Mouse (Mus musculus): ENCODE data around the gene Pik3ap1.
"Not testable (repeated sequence)": the region's sequence is repeated elsewhere in the genome, so short reads cannot be mapped to it uniquely, and the experiment has no call there.

Gene Pik3ap1

GRCm38 (mm10) chr19:41317315-41318095, 67.4 kb downstream of the Pik3ap1 start:
- H3K4me3 ChIP-seq (replicated peaks; ENCODE audit: low read length), result no peak overlapping the region
- TF ChIP-seq POU5F1 (IDR thresholded peaks at IDR 0.05; ENCODE audit: borderline replicate concordance, low read length) (no peak), NANOG (IDR thresholded peaks at IDR 0.05; ENCODE audit: borderline replicate concordance, low read length) (no peak), CTCF (conservative IDR thresholded peaks at IDR 0.05; ENCODE audit: low read length) (peak; percentile 56)
- H3K9me3 ChIP-seq (ENCODE audit: low read length), result no peaks in the 10 kb centered on the region
- H3K27me3 ChIP-seq (ENCODE audit: insufficient read depth, low read length), result peaks cover 25% of the 10 kb centered on the region
- no peaks in the 10 kb centered on the region; the same call in none of the 2 replicates for H3K4me1 ChIP-seq (replicated peaks; ENCODE audit: low read depth, low read length)
- H3K36me3 ChIP-seq (ENCODE audit: insufficient read depth, low read length), result no peaks in the 10 kb centered on the region

DNA sequence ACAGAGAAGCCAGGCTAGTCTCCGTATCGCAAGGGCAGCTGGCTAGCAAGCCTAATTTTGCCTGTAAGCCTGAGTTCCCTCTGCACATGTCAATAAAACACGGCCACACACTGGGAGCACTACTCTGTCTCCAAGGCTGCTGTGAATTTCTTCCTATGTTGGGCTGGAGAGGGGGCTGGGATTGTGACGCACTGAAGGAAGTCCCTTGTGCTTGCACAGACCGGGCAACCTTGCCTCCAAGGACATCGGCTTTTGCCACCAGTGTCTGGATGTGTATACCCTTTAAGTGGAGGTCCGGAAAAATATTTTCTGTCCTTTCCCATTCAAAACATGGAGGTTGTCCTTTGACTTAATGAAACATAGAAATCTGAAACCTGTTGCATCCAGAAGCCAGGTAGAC, 70.2 kb downstream of the Pik3ap1 start:
- H3K36me3 ChIP-seq (ENCODE audit: insufficient read depth, low read length), result no peaks in the 10 kb centered on the region
- no peaks in the 10 kb centered on the region for H3K9me3 ChIP-seq (ENCODE audit: low read length)
- no peak overlapping the region for H3K4me3 ChIP-seq (replicated peaks; ENCODE audit: low read length)
- peaks cover 7% of the 10 kb centered on the region; the same call in 1 of the 2 replicates for H3K4me1 ChIP-seq (replicated peaks; ENCODE audit: low read depth, low read length)
- H3K27me3 ChIP-seq (ENCODE audit: insufficient read depth, low read length), result peaks cover 22% of the 10 kb centered on the region
- TF ChIP-seq NANOG (IDR thresholded peaks at IDR 0.05; ENCODE audit: borderline replicate concordance, low read length), result no peak
- no peak for TF ChIP-seq CTCF (conservative IDR thresholded peaks at IDR 0.05; ENCODE audit: low read length)
- TF ChIP-seq POU5F1 (IDR thresholded peaks at IDR 0.05; ENCODE audit: borderline replicate concordance, low read length), result no peak

- TF ChIP-seq CTCF (conservative IDR thresholded peaks at IDR 0.05; ENCODE audit: low read length) (peak; percentile 79), NANOG (IDR thresholded peaks at IDR 0.05; ENCODE audit: borderline replicate concordance, low read length) (no peak)
- no peaks in the 10 kb centered on the region for H3K36me3 ChIP-seq (ENCODE audit: insufficient read depth, low read length)
- peaks cover 21% of the 10 kb centered on the region for H3K27me3 ChIP-seq (ENCODE audit: insufficient read depth, low read length)
- no peak overlapping the region for H3K4me3 ChIP-seq (replicated peaks; ENCODE audit: low read length)
- H3K4me1 ChIP-seq (replicated peaks; ENCODE audit: low read depth, low read length), result peaks cover 7% of the 10 kb centered on the region; the same call in 1 of the 2 replicates
- H3K9me3 ChIP-seq (ENCODE audit: low read length), result no peaks in the 10 kb centered on the region
Observed at GRCm38 (mm10) chr19:41313663-41314062, 71.2 kb downstream of the Pik3ap1 start.

- H3K36me3 ChIP-seq (ENCODE audit: insufficient read depth, low read length); H3K4me3 ChIP-seq (replicated peaks; ENCODE audit: low read length); H3K4me1 ChIP-seq (replicated peaks; ENCODE audit: low read depth, low read length); H3K9me3 ChIP-seq (ENCODE audit: low read length): not testable (repeated sequence)
- peaks cover 21% of the 10 kb centered on the region for H3K27me3 ChIP-seq (ENCODE audit: insufficient read depth, low read length)
Observed at GRCm38 (mm10) chr19:41312587-41312986, 72.3 kb downstream of the Pik3ap1 start.

DNA sequence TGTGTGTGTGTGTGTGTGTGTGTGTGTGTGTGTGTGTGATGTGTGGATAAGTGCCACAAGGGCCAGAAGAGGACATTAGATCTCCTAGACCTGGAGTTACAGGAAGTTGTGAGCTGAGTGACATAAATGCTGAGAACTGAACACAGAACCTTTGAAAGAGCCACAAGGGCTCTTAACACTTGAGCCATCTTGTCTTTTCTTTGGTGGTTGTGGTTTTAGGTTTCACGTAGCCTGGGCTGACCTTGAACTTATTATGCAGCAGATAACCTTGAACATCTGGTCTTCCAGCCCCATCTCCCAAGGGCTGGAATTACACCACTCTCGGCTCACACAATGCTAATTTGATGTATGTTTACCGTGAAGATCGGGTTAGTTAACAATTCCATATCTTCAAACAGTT, 72.9 kb downstream of the Pik3ap1 start:
- no peak overlapping the region for H3K4me3 ChIP-seq (replicated peaks; ENCODE audit: low read length)
- TF ChIP-seq CTCF (conservative IDR thresholded peaks at IDR 0.05; ENCODE audit: low read length) (no peak), NANOG (IDR thresholded peaks at IDR 0.05; ENCODE audit: borderline replicate concordance, low read length) (no peak), POU5F1 (IDR thresholded peaks at IDR 0.05; ENCODE audit: borderline replicate concordance, low read length) (no peak)
- no peaks in the 10 kb centered on the region for H3K36me3 ChIP-seq (ENCODE audit: insufficient read depth, low read length)
- H3K27me3 ChIP-seq (ENCODE audit: insufficient read depth, low read length), result peaks cover 21% of the 10 kb centered on the region
- peaks cover 7% of the 10 kb centered on the region; the same call in 1 of the 2 replicates for H3K4me1 ChIP-seq (replicated peaks; ENCODE audit: low read depth, low read length)
- no peaks in the 10 kb centered on the region for H3K9me3 ChIP-seq (ENCODE audit: low read length)

GRCm38 (mm10) chr19:41310971-41311703, 73.8 kb downstream of the Pik3ap1 start:
- no peaks in the 10 kb centered on the region for H3K36me3 ChIP-seq (ENCODE audit: insufficient read depth, low read length)
- peaks cover 16% of the 10 kb centered on the region for H3K27me3 ChIP-seq (ENCODE audit: insufficient read depth, low read length)
- no peak for TF ChIP-seq CTCF (conservative IDR thresholded peaks at IDR 0.05; ENCODE audit: low read length)
- TF ChIP-seq NANOG (IDR thresholded peaks at IDR 0.05; ENCODE audit: borderline replicate concordance, low read length), result no peak
- TF ChIP-seq POU5F1 (IDR thresholded peaks at IDR 0.05; ENCODE audit: borderline replicate concordance, low read length), result no peak
- peaks cover 7% of the 10 kb centered on the region; the same call in 1 of the 2 replicates for H3K4me1 ChIP-seq (replicated peaks; ENCODE audit: low read depth, low read length)
- no peak overlapping the region for H3K4me3 ChIP-seq (replicated peaks; ENCODE audit: low read length)
- H3K9me3 ChIP-seq (ENCODE audit: low read length), result no peaks in the 10 kb centered on the region

DNA sequence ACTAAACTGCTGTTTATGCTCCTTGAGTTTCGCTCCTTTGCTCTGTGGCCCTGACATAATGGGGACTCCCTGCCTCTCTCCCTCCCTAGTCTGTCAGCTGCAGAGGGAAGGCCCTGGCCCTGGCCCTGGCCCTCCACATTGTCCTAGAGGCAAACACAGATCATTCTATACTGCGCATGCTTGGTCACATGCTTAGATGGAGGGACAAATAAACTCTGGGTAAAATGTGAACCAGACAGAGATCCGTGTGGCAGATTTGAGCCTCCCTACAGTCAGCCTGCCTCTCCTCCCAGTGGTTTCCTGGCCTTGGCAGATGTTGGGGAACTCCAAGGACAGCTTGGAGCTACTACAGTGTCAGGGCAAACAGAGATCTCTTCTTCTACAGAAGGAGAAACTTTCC, 81.0 kb downstream of the Pik3ap1 start:
- no peaks in the 10 kb centered on the region for H3K9me3 ChIP-seq (ENCODE audit: low read length)
- no peak overlapping the region for H3K4me3 ChIP-seq (replicated peaks; ENCODE audit: low read length)
- H3K4me1 ChIP-seq (replicated peaks; ENCODE audit: low read depth, low read length), result no peaks in the 10 kb centered on the region
- H3K36me3 ChIP-seq (ENCODE audit: insufficient read depth, low read length), result no peaks in the 10 kb centered on the region
- TF ChIP-seq NANOG (IDR thresholded peaks at IDR 0.05; ENCODE audit: borderline replicate concordance, low read length) (no peak), POU5F1 (IDR thresholded peaks at IDR 0.05; ENCODE audit: borderline replicate concordance, low read length) (no peak)
- H3K27me3 ChIP-seq (ENCODE audit: insufficient read depth, low read length), result peaks cover 16% of the 10 kb centered on the region; the same call in 1 of the 2 replicates

- Histone ChIP-seq H3K9me3 (ENCODE audit: low read length) (no peaks in the 10 kb centered on the region), H3K27me3 (ENCODE audit: insufficient read depth, low read length) (peaks cover 16% of the 10 kb centered on the region; the same call in 1 of the 2 replicates), H3K4me1 (replicated peaks; ENCODE audit: low read depth, low read length) (no peaks in the 10 kb centered on the region), H3K4me3 (replicated peaks; ENCODE audit: low read length) (no peak overlapping the region), H3K36me3 (ENCODE audit: insufficient read depth, low read length) (no peaks in the 10 kb centered on the region)
- TF ChIP-seq CTCF (conservative IDR thresholded peaks at IDR 0.05; ENCODE audit: low read length) (no peak), NANOG (IDR thresholded peaks at IDR 0.05; ENCODE audit: borderline replicate concordance, low read length) (no peak), POU5F1 (IDR thresholded peaks at IDR 0.05; ENCODE audit: borderline replicate concordance, low read length) (no peak)
Observed at GRCm38 (mm10) chr19:41303433-41303832, 81.5 kb downstream of the Pik3ap1 start.
